Mouse (Mus musculus) cortical plate, adult 2 months (tissue): ENCODE data around the gene Nxpe4.

ENCODE experiments used
- CTCF ChIP-seq: fragments of 200-500 bp; IDR thresholded peaks from 2 replicates; pipeline ENCODE4 v1.5.1; 2011; ENCODE audit warnings: mild to moderate bottlenecking, control low read depth, low read length; ENCODE audit not compliant: insufficient read depth; ENCODE audit errors: extremely low read depth
- POLR2A ChIP-seq: fragments of 200-500 bp; IDR thresholded peaks from 2 replicates; pipeline ENCODE4 v1.6.1; 2011; ENCODE audit warnings: mild to moderate bottlenecking, low read length, control low read depth; ENCODE audit not compliant: insufficient read depth; ENCODE audit errors: extremely low read depth

DNA sequence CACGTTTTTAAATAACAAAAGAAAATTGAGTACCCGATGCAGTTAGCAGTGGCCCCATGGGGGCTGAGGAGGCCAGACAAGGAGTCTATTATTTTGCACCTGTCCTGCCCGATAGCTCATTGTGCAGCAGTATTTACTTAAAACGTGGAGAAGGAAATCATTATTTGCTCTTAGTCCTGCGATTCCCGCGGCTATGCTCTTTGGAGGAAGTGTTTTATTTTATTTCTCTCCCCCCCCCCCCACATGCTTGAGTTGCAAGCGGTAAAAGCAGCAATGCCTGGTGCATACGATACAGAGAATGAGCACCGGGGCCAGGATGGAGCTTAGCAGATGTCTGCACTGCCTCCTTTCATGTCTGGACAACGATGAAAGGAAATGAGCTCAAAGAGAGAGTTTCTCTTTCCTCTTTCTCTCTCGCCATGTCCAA lies 35.6 kb downstream of the Nxpe4 start:
- TF ChIP-seq CTCF: no peak
- no peak for TF ChIP-seq POLR2A
